ENCODE assay signal across 9 mouse cellular contexts in genomic region chr8:46868346-46869065, GRCm38 (mm10).
A peak's percentile ranks its signal among the peaks of the same experiment; 100 is the strongest.
DNase-seq lines count a peak whose midpoint lies in the region; ATAC-seq and TF ChIP-seq lines count a peak whose summit lies in the region.
"Had no signal": no experiment of that assay in that cellular context is flagged by ENCODE, and none has a peak within 500 bp of the region (broad histone marks: within the 10 kb centered on the region; RNA-seq: fewer than 3 reads in every experiment).

No protein-coding gene starts in this region.

- peak; percentile 78 for DNase-seq in urinary bladder, postnatal 14 days (ENCODE audit: low spot score)
- DNase-seq in urinary bladder, postnatal 10 days (ENCODE audit: low spot score): no peak
- DNase-seq in fat pad, adult 2 months (ENCODE audit: extremely low read depth, low read depth, low spot score): peak; percentile 82
- DNase-seq in lung, embryonic 14.5 days: peak; percentile 34
- no peak for DNase-seq in thymus, adult 2 months
- DNase-seq in thymus, postnatal 14 days: no peak
- DNase-seq in spleen, adult 18-20 months: no peak
- DNase-seq: midbrain, embryonic 14.5 days had no signal

- no peak overlapping the region for H3K4me3 ChIP-seq in lung, embryonic 14.5 days (ENCODE audit: low read depth, low read length)
- H3K4me3 ChIP-seq in thymus, adult 2 months (ENCODE audit: control insufficient read depth, insufficient read depth, low read length): no peak overlapping the region
- H3K4me3 ChIP-seq: embryonic facial prominence, embryonic 13.5 days had no signal

- peak overlapping the region; percentile 88 for H3K27ac ChIP-seq in lung, embryonic 14.5 days (ENCODE audit: low read depth)
- H3K27ac ChIP-seq in thymus, adult 2 months (ENCODE audit: control insufficient read depth, insufficient read depth, low read length): no peak overlapping the region
- H3K27ac ChIP-seq: embryonic facial prominence, embryonic 13.5 days had no signal

- H3K27me3 ChIP-seq in lung, embryonic 14.5 days (ENCODE audit: insufficient read depth, low read length): no peaks in the 10 kb centered on the region
- H3K27me3 ChIP-seq in thymus, adult 2 months (ENCODE audit: control insufficient read depth, insufficient read depth, low read length): no peaks in the 10 kb centered on the region
- H3K27me3 ChIP-seq: embryonic facial prominence, embryonic 13.5 days had no signal

- TF ChIP-seq CTCF in lung, embryonic 14.5 days (IDR thresholded peaks at IDR 0.05; ENCODE audit: low read depth): no peak
- TF ChIP-seq CTCF in thymus, adult 2 months (IDR thresholded peaks at IDR 0.05; ENCODE audit: borderline replicate concordance, control insufficient read depth, extremely low read depth, insufficient read depth, low read length, poor library complexity): no peak

- no peaks in the 10 kb centered on the region for H3K9me3 ChIP-seq in lung, embryonic 14.5 days (ENCODE audit: low read depth, low read length)
- H3K9me3 ChIP-seq: embryonic facial prominence, embryonic 13.5 days had no signal

- WGBS in lung, embryonic 14.5 days: 56% methylated on average over 8 of the region's 8 CpGs
- WGBS in thymus, adult 2 months: 89% methylated on average over 8 of the region's 8 CpGs

- H3K9ac ChIP-seq in lung, embryonic 14.5 days: no peak overlapping the region
- H3K9ac ChIP-seq: embryonic facial prominence, embryonic 13.5 days had no signal

- H3K4me2 ChIP-seq in lung, embryonic 14.5 days: no peak overlapping the region
- H3K4me2 ChIP-seq: embryonic facial prominence, embryonic 13.5 days had no signal

- H3K36me3 ChIP-seq in lung, embryonic 14.5 days (ENCODE audit: insufficient read depth): no peaks in the 10 kb centered on the region
- no peaks in the 10 kb centered on the region for H3K36me3 ChIP-seq in thymus, adult 2 months (ENCODE audit: control insufficient read depth, insufficient read depth, low read length)
- H3K36me3 ChIP-seq: embryonic facial prominence, embryonic 13.5 days had no signal

- no peak for ATAC-seq in lung, embryonic 14.5 days (ENCODE audit: insufficient read depth)

- no peak for TF ChIP-seq POLR2A in thymus, adult 2 months (IDR thresholded peaks at IDR 0.05; ENCODE audit: control insufficient read depth, extremely low read depth, insufficient read depth, low read length, poor library complexity)

- peaks cover 16% of the 10 kb centered on the region; the same call in 1 of the 2 replicates for H3K4me1 ChIP-seq in lung, embryonic 14.5 days (ENCODE audit: insufficient read depth)
- 0 out of 2 replicates have a peak, but pooled peaks cover 2% of the 10 kb centered on the region for H3K4me1 ChIP-seq in thymus, adult 2 months (replicated peaks; ENCODE audit: control insufficient read depth, insufficient read depth, low read length)

Comparison
In these comparisons a context has a peak if more than half of its experiments do, and no peak if none do; other contexts are left out.
1. DNase-seq: peak in urinary bladder, postnatal 14 days (single experiment), fat pad, adult 2 months (single experiment) and lung, embryonic 14.5 days (single experiment); none in urinary bladder, postnatal 10 days (single experiment), thymus, adult 2 months (single experiment), thymus, postnatal 14 days (single experiment) and spleen, adult 18-20 months (0 of 2).